Comparison of ENCODE assay signal across 19 mouse cellular contexts in genomic region chr7:73069352-73069751, GRCm38 (mm10).
DNase-seq lines count a peak whose midpoint lies in the region; ATAC-seq and TF ChIP-seq lines count a peak whose summit lies in the region.
"Had no signal": no experiment of that assay in that cellular context is flagged by ENCODE, and none has a peak within 500 bp of the region (broad histone marks: within the 10 kb centered on the region; RNA-seq: fewer than 3 reads in every experiment).

No protein-coding gene starts in this region.

- no peak for TF ChIP-seq EP300 in heart, postnatal 0 days (IDR thresholded peaks at IDR 0.05; ENCODE audit: low read depth)

- peak; percentile 78 for DNase-seq in heart, adult 11 months
- DNase-seq in heart, adult 8-10 months (ENCODE audit: low spot score): no peak
- DNase-seq in heart, postnatal 0 days (ENCODE audit: low spot score): peak; percentile 8
- DNase-seq in heart, adult 9 months (ENCODE audit: low spot score in 2 of 2): no peak
- peak; percentile 7 for DNase-seq in lung, postnatal 36 days
- no peak for DNase-seq in lung, postnatal 14 days
- no peak for DNase-seq in cerebellum, adult 9-11 months
- DNase-seq: adrenal gland, adult 2 months; adrenal gland, postnatal 25 days; cerebellum, adult 18-20 months; cerebellum, postnatal 10 days; embryo, embryonic 11 days; gastrocnemius, postnatal 36 days had no signal

- no peak overlapping the region for H3K4me3 ChIP-seq in heart, postnatal 0 days (ENCODE audit: low read depth, low read length)
- H3K4me3 ChIP-seq: embryonic facial prominence, embryonic 12.5 days; forebrain, embryonic 15.5 days; heart, embryonic 12.5 days; hindbrain, embryonic 15.5 days had no signal

- 7% methylated on average over 4 of the region's 4 CpGs for WGBS in heart, postnatal 0 days

- H3K9me3 ChIP-seq in heart, postnatal 0 days (replicated peaks; ENCODE audit: control insufficient read depth, low read length): no peaks in the 10 kb centered on the region
- H3K9me3 ChIP-seq: embryonic facial prominence, embryonic 12.5 days; forebrain, embryonic 15.5 days; heart, embryonic 12.5 days; hindbrain, embryonic 15.5 days had no signal

- H3K27ac ChIP-seq in heart, postnatal 0 days (ENCODE audit: low read depth): no peak overlapping the region
- H3K27ac ChIP-seq: embryonic facial prominence, embryonic 12.5 days; forebrain, embryonic 15.5 days; hindbrain, embryonic 15.5 days had no signal

- 0 out of 2 replicates have a peak, but pooled peaks cover 22% of the 10 kb centered on the region for H3K27me3 ChIP-seq in heart, postnatal 0 days (ENCODE audit: control insufficient read depth, insufficient read depth, low read length)
- H3K27me3 ChIP-seq: CH12.LX; embryonic facial prominence, embryonic 12.5 days; forebrain, embryonic 15.5 days; hindbrain, embryonic 15.5 days had no signal

- 0 out of 2 replicates have a peak, but pooled peaks cover 6% of the 10 kb centered on the region for H3K4me1 ChIP-seq in heart, postnatal 0 days (ENCODE audit: control insufficient read depth, insufficient read depth)
- H3K4me1 ChIP-seq: embryonic facial prominence, embryonic 12.5 days; forebrain, embryonic 15.5 days; hindbrain, embryonic 15.5 days had no signal

- H3K36me3 ChIP-seq in heart, postnatal 0 days (replicated peaks; ENCODE audit: control insufficient read depth, insufficient read depth, low read length): no peaks in the 10 kb centered on the region
- H3K36me3 ChIP-seq: embryonic facial prominence, embryonic 12.5 days; forebrain, embryonic 15.5 days; heart, embryonic 12.5 days; hindbrain, embryonic 15.5 days had no signal

- no peak; the same call in 1 of the 2 replicates for ATAC-seq in heart, postnatal 0 days (ENCODE audit: insufficient read depth, low read depth)
- ATAC-seq: forebrain, embryonic 15.5 days; intestine, embryonic 16.5 days had no signal

- no peak overlapping the region for H3K9ac ChIP-seq in heart, postnatal 0 days (replicated peaks; ENCODE audit: low read depth, low read length)
- H3K9ac ChIP-seq: embryonic facial prominence, embryonic 12.5 days; forebrain, embryonic 15.5 days; heart, embryonic 12.5 days; hindbrain, embryonic 15.5 days had no signal

- H3K4me2 ChIP-seq in heart, postnatal 0 days (ENCODE audit: low read depth, low read length): no peak overlapping the region
- H3K4me2 ChIP-seq: embryonic facial prominence, embryonic 12.5 days; forebrain, embryonic 15.5 days; heart, embryonic 12.5 days; hindbrain, embryonic 15.5 days had no signal

- TF ChIP-seq CTCF in heart, postnatal 0 days (IDR thresholded peaks at IDR 0.05; ENCODE audit: low read depth): no peak

Comparison
In these comparisons a context has a peak if more than half of its experiments do, and no peak if none do; other contexts are left out.
1. DNase-seq: peak in heart, adult 11 months (single experiment), heart, postnatal 0 days (single experiment) and lung, postnatal 36 days (single experiment); none in heart, adult 8-10 months (single experiment), heart, adult 9 months (0 of 2), lung, postnatal 14 days (single experiment) and cerebellum, adult 9-11 months (single experiment).